Mouse (Mus musculus) erythroblast, embryonic 14.5 days (primary cell): ENCODE results near the gene Vti1a. TPM values are rescaled to one million over a fixed set of nuclear protein-coding genes. Genes with fewer than 3 reads are reported as not detected.

Source experiments
- H3K27me3 ChIP-seq: 2 replicates; pipeline ENCODE4 v1.6.1; 2012; ENCODE audit warnings: inconsistent platforms; ENCODE audit not compliant: control insufficient read depth
- H3K36me3 ChIP-seq: 2 replicates; pipeline ENCODE4 v1.6.1; 2012; ENCODE audit warnings: mild to moderate bottlenecking, inconsistent platforms; ENCODE audit not compliant: control insufficient read depth
- H3K4me1 ChIP-seq: 2 replicates; pipeline ENCODE4 v1.6.1; 2012; ENCODE audit warnings: inconsistent platforms; ENCODE audit not compliant: control insufficient read depth
- H3K4me3 ChIP-seq: replicated peaks from 2 replicates; pipeline ENCODE3; 2012; ENCODE audit warnings: moderate library complexity, mild to moderate bottlenecking, inconsistent platforms
- H3K9me3 ChIP-seq: 2 replicates; pipeline ENCODE4 v1.6.1; 2012; ENCODE audit warnings: low read length, inconsistent platforms, mixed read lengths; ENCODE audit not compliant: control insufficient read depth
- GATA1 ChIP-seq: IDR thresholded peaks from 2 replicates; pipeline ENCODE4 v1.6.1; 2012; ENCODE audit warnings: low read length, inconsistent platforms, mixed read lengths
- TAL1 ChIP-seq: IDR thresholded peaks from 3 replicates; pipeline ENCODE4 v1.6.1; 2012; ENCODE audit warnings: low read length, inconsistent platforms, mixed read lengths
- polyA plus RNA-seq: library from polyadenylated mRNA; stranded (reverse); fragments of >175 nt; gene quantifications from 2 replicates; pipeline ENCODE4 v1.2.3, GENCODE M21; 2012

The Vti1a gene
- polyA plus RNA-seq, 1 experiment = 1.0 TPM

- H3K27me3 ChIP-seq = no peaks in the 10 kb centered on the region
- no peaks in the 10 kb centered on the region for H3K9me3 ChIP-seq
- no peak overlapping the region for H3K4me3 ChIP-seq
- TF ChIP-seq GATA1 = no peak
- peaks cover 11% of the 10 kb centered on the region for H3K36me3 ChIP-seq
- peaks cover 5% of the 10 kb centered on the region for H3K4me1 ChIP-seq
Observed at GRCm38 (mm10) chr19:55419961-55420360, 103.9 kb downstream of the Vti1a start.

DNA sequence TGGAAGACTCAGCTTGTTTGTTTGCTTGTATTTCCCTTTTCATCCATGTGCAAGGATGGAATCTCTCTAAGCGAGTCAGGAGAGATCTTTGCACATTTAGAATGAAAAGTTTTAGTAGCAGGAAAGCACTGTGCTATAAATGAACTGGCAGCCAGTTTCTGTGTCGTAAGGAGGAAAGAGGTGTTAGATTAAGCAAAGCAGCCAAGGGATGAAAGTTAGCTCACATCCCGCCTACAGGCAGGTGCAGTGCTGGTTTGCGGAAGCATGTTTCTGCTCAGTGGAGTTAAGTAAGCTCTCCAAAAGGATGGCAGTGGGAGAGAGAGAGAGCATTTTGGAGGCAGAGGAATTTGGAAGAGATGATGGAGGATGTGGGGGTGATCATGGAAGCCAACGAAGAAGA lies 105.7 kb downstream of the Vti1a start:
- H3K4me1 ChIP-seq = peaks cover 5% of the 10 kb centered on the region
- H3K36me3 ChIP-seq = peaks cover 14% of the 10 kb centered on the region
- no peak overlapping the region for H3K4me3 ChIP-seq
- TF ChIP-seq TAL1 (no peak), GATA1 (no peak)
- H3K9me3 ChIP-seq = no peaks in the 10 kb centered on the region
- H3K27me3 ChIP-seq = no peaks in the 10 kb centered on the region

GRCm38 (mm10) chr19:55422311-55423064 lies 106.4 kb downstream of the Vti1a start:
- Histone ChIP-seq H3K9me3 (no peaks in the 10 kb centered on the region), H3K36me3 (peaks cover 16% of the 10 kb centered on the region), H3K4me1 (peaks cover 5% of the 10 kb centered on the region), H3K4me3 (no peak overlapping the region), H3K27me3 (no peaks in the 10 kb centered on the region)
- TF ChIP-seq GATA1 = no peak
- TF ChIP-seq TAL1 = no peak

DNA sequence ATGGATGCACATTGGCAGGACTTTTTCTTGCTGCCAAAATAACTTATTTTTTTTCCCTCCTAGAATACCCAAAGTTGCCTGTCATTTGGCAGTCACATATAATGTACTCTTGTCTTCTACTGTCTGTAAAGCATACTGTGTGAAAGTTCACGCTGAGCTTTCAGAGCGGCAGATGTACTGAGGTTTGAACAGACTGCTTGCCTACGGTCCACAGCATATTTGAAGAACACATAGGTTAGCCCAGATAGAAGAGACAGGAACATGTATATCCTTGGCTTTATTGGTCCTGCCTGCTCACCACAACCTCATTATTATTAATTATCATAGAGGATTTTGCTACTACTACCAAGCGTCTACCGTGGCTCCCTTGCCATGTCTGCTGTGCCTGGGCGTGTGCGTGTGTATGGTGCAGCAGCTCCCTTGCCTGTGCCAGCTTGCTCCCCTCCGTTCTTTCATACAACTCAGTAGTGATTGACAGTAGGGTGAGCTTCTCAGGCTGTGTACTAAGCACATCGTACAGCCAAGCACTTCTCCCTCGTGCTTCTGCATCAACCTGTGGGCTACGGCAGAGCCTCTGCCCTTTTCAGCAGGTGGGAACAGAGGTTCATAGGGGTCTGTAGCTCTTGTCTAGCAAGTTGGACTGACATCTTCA lies 107.1 kb downstream of the Vti1a start:
- Histone ChIP-seq H3K4me3 (no peak overlapping the region), H3K27me3 (no peaks in the 10 kb centered on the region), H3K4me1 (peaks cover 5% of the 10 kb centered on the region), H3K36me3 (peaks cover 16% of the 10 kb centered on the region), H3K9me3 (no peaks in the 10 kb centered on the region)
- TF ChIP-seq GATA1 (no peak), TAL1 (no peak)

DNA sequence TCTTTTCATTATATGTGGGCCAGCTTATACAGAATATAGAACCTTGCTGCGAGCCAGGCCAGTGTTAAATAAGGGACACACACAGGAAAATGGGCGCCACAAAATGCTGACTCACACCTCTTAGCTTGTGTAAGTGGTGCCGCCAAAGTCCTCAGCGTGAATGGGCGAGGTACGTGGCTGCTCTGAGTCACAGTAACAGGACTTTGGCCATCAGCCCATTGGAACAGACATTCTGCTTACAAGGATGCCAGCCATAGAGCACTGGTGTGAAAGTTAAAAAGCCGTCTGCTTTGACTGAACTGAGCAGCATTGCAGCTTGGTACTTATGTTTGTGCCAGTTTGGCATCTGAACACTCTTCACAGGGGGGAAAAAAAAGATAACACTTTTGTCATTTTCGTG lies 107.9 kb downstream of the Vti1a start:
- Histone ChIP-seq H3K9me3 (no peaks in the 10 kb centered on the region), H3K4me1 (peaks cover 5% of the 10 kb centered on the region), H3K4me3 (no peak overlapping the region), H3K36me3 (peaks cover 15% of the 10 kb centered on the region), H3K27me3 (no peaks in the 10 kb centered on the region)
- no peak for TF ChIP-seq GATA1
- TF ChIP-seq TAL1 = no peak

- Histone ChIP-seq H3K4me1 (peaks cover 5% of the 10 kb centered on the region), H3K27me3 (no peaks in the 10 kb centered on the region), H3K4me3 (no peak overlapping the region), H3K36me3 (peaks cover 11% of the 10 kb centered on the region), H3K9me3 (no peaks in the 10 kb centered on the region)
- TF ChIP-seq GATA1 (no peak), TAL1 (no peak)
Observed at GRCm38 (mm10) chr19:55424507-55424906, 108.4 kb downstream of the Vti1a start.

DNA sequence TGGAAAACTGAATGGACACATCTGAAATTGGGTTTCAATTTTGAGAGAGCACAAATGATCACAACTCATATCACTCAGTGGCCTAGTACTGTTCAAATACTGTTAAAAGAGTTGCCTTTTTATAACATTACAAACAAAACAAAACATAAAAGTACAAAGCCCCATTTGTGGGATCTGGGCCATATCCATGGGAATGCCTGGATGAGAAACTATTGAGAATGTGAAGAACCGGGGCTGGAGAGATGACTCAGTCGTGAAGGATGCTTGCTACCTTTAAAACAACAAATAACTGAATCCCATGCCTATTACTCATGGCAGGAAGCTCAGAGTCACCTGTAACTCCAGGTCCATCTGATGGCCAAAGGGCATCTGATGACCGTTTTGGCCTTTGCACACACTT lies 124.2 kb downstream of the Vti1a start:
- H3K9me3 ChIP-seq = no peaks in the 10 kb centered on the region
- no peak overlapping the region for H3K4me3 ChIP-seq
- no peaks in the 10 kb centered on the region for H3K4me1 ChIP-seq
- H3K36me3 ChIP-seq = peaks cover 4% of the 10 kb centered on the region
- no peaks in the 10 kb centered on the region for H3K27me3 ChIP-seq
- TF ChIP-seq GATA1 (no peak), TAL1 (no peak)

DNA sequence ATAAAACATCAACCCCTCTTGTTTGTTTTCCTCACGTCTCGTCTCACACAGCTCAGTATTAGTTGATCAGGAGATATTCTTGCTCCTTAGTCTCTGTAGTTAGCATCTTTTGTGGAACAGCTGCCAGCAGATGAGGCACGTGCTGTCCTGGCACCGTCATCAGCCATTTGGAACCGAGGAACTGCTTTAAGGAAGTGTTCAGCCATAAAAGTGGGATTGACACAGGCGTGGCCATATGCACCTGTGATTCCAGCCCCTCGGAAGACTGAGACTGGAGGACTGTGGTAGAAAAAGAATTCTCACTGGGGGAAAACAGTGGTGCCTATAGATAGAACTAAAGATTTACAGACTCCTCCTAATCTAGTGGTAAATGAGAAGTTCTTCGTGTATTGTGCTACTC lies 127.5 kb downstream of the Vti1a start:
- no peaks in the 10 kb centered on the region for H3K9me3 ChIP-seq
- H3K4me3 ChIP-seq = no peak overlapping the region
- no peaks in the 10 kb centered on the region for H3K4me1 ChIP-seq
- peaks cover 10% of the 10 kb centered on the region for H3K36me3 ChIP-seq
- no peaks in the 10 kb centered on the region for H3K27me3 ChIP-seq
- no peak for TF ChIP-seq GATA1
- no peak for TF ChIP-seq TAL1

DNA sequence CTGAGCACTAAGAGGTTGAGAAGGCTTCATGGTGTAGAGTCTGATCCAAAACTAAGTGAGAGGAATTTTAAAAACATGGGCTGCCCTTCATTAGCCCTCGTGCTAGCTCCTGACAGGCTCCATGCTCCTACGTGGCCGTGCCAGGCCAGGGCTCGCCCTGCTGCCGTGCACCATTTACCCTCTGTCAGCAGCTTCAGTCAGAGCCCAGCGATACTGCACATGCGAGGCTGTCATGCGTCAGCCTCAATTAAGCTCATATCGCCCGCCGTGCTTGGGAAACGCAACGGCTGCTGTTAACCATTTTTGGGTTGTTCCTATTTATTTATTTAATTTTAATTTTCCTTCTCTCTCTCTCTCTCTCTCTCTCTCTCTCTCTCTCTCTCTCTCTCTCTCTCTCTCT lies 133.0 kb downstream of the Vti1a start:
- TF ChIP-seq GATA1 (no peak), TAL1 (no peak)
- Histone ChIP-seq H3K36me3 (peaks cover 7% of the 10 kb centered on the region), H3K4me1 (no peaks in the 10 kb centered on the region), H3K27me3 (no peaks in the 10 kb centered on the region), H3K4me3 (no peak overlapping the region), H3K9me3 (no peaks in the 10 kb centered on the region)

- no peak for TF ChIP-seq GATA1
- TF ChIP-seq TAL1 = no peak
- no peaks in the 10 kb centered on the region for H3K4me1 ChIP-seq
- H3K4me3 ChIP-seq = no peak overlapping the region
- peaks cover 8% of the 10 kb centered on the region for H3K36me3 ChIP-seq
- no peaks in the 10 kb centered on the region for H3K9me3 ChIP-seq
- no peaks in the 10 kb centered on the region for H3K27me3 ChIP-seq
Observed at GRCm38 (mm10) chr19:55449506-55449905, 133.4 kb downstream of the Vti1a start.
